Mouse (Mus musculus): ENCODE measurements around the gene Filip1. TPM values are rescaled to one million over a fixed set of nuclear protein-coding genes. Genes with fewer than 3 reads are reported as not detected.

Filip1 gene
- total RNA-seq, 2 experiments from 2014 or later = 84.8 to 101 TPM

DNA sequence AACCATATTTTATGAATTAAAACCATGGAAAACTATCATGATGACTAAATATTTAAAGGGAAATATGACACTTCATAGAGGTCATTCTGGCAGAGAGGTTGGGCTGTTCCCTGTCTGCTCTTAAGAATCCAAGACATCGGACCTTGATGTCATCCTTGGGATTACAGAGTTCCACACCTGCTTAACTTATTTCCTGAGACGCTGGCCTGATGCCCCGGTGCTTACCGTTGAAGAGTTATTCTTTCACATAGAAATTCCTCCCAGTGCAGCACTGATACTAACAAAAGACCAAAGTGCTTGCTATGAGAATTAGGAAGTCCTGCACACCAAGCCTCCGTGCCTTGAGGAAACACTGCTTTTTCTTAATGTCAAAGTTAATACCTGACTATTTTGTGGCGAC, 62.6 kb downstream of the Filip1 start:
- no peak for DNase-seq (ENCODE audit: low spot score)

DNA sequence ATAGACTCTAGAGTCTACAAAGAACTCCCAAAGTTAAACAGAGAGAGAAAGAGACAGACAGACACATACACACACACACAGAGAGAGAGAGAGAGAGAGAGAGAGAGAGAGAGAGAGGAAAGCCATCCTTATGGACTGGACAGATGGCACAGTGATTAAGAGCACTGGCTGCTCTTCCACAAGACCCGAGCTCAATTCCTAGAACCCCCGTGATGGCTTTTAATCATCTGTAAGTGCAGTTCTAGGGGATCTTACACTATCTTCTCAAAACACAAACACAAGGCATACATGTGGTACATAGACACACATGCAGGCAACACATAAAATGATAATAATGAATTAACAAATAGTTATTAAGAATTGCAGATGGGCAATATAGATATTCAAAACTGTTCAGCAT, 64.3 kb downstream of the Filip1 start:
- DNase-seq (ENCODE audit: low spot score) = no peak

DNA sequence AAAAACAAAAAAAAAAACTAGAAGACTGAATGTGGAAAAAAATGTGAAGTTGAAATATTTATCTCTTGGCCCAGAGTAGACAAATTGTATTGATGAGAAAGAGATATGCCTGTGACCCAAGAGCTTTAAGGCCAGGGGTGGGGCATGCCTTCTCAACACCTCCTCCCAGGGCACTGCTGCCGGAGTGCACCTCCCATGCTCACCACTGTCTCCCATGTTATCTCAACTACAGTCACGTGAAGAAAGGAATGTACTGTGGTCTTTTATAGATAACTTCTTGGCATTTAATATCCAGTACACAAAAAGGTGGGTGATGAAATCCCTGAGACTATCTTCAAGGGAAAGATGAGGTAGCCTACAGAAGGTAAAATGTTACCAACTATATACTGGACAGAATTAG, 64.7 kb downstream of the Filip1 start:
- DNase-seq (ENCODE audit: low spot score) = no peak

DNA sequence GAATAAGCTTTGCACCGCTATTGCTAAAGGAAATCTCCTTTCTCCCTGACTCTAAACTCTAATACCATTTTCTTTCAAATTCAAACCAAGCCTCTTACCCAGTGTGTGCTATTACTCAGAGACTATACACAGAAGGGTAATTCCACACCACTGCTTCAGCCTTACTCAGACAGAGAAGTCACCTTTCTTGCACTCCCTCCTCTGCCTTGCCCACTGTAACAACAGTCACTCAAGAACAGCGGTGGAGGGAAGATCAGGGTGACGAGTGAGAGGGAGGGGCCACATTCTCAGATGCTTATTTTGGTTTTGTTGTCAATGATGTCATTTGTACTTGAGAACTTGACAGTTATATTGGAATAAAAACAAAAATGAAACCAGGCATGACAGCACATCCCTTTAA, 65.2 kb downstream of the Filip1 start:
- DNase-seq (ENCODE audit: low spot score) = no peak

DNA sequence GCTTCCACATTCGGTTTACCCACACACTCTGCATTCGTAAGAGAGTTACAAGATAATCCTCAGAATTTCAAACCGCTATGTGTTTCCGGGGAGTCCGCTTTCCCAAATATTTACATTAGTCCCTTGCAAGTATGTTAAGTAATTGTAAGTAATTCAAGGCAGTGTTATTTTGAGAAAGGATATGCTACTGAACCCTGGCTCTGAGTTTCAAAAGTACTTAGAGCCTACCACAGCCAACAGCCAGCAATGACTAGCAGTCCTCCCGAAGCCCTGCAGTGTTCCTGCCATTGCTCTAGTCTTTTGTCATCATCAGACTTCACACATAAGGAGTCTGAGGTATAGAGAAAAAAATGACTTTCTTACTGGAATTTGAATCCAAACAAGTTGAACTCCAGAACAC, 67.8 kb downstream of the Filip1 start:
- DNase-seq (ENCODE audit: low spot score) = no peak

DNA sequence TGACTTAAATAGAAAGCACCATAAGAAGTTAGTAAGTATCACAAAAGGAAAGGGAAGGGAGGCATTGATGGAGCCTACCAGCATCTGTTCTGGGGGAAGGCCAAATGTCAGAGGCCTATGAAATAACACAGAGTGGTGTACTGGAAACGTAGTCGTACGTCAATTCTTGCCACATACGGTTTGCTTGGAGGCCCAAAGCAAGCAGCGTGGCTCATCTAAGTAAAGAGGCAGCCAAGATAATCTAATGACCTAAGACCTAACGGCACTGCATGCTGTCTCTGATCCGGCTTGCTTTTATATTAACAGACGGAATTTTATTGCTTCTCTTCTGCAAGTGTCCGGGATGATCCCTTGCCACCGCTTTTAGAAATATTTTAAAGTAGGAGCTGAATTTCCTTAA, 68.7 kb downstream of the Filip1 start:
- no peak for DNase-seq (ENCODE audit: low spot score)

DNA sequence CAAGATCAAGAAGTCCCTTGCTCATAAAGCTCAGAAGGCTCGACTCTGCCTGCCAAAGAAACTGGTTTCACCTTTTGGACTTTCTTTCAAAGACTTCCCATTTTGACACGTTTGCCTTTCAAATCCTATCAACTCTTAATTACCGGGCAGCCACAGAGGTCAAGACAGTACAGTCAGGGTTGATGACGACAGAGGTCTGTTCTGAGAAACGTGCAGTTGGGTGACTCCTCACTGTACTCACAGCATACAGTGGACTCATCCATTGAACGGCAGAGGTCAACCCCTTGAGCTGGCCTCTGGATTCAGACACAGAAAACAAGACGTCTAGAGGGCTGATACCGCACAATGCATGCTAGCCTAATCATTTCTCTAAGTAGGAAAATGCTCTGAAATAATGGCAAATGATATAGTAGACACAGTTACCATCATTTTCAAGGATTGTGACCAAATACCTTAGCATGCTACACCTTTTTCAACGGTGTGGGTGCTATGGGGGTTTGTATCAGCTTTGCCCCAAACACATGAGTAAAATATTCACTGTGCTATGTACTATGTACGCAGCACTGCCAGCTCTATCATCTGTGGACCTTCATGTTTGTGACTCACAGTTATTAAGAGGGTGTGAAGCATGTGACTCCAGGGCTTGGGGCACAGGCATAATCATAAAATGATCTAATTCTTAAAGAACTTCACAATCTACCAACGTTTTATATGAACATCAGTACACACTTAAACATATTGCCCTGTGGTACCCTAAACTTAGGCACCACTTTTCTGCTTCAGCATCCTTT, 74.0 kb downstream of the Filip1 start:
- no peak for DNase-seq (ENCODE audit: low spot score)

DNA sequence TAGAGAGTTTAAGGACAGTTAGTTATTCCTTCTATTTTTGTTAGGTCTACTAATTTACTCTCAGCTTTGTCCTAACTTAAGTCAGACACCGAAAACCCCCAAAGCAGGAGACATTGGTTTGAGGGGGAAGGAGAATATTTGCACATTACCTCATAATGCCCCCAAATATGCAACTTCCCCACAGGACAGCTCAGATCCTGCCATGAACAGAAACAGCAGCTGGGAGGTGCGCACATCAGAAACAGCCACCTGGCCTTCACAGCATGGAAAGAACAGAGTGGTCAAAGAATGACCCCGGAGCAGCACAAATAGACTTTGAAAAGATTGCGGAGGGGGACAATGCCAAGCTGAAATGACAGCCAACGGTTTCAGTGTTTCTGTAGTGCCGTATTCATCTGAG, 75.1 kb downstream of the Filip1 start:
- peak; percentile 39 for DNase-seq (ENCODE audit: low spot score)

DNA sequence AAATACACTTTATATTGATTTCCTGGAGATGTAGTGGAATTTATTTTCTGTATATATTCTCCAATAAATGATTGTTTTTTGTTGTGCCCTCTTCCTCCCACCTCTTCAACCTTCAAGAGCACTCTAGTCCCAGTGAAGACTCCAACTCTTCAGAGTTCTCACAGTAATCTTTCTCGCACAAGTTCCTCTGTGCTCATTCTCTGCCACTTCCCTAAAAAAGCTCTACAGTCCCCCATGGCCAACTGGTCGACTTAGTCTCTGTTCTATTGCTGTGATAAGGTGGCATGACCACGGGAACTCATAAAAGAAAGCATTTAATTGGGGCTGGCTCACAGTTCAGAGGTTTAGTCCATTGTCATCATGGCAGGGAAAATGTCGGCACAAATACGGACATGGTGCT, 80.1 kb downstream of the Filip1 start:
- no peak for DNase-seq (ENCODE audit: low spot score)

DNA sequence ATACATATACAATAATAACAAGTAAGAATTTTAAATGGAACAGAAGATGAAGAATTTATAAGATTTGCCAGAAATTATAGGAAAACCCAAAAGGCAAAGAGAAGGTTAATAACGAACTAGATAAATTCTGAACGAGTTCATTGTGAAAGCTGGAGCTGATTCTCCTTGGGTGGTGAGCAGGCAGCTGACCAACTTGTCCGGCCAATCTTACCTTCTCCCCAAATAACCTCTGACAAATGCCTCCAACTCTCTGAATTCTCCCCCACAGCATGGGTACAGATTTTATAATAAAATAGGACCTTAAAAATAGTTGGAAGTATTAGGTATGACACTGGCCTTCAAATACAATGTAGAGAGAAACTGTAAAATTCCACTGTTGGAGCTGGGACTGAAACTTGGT, 84.6 kb downstream of the Filip1 start:
- DNase-seq (ENCODE audit: low spot score) = no peak

DNA sequence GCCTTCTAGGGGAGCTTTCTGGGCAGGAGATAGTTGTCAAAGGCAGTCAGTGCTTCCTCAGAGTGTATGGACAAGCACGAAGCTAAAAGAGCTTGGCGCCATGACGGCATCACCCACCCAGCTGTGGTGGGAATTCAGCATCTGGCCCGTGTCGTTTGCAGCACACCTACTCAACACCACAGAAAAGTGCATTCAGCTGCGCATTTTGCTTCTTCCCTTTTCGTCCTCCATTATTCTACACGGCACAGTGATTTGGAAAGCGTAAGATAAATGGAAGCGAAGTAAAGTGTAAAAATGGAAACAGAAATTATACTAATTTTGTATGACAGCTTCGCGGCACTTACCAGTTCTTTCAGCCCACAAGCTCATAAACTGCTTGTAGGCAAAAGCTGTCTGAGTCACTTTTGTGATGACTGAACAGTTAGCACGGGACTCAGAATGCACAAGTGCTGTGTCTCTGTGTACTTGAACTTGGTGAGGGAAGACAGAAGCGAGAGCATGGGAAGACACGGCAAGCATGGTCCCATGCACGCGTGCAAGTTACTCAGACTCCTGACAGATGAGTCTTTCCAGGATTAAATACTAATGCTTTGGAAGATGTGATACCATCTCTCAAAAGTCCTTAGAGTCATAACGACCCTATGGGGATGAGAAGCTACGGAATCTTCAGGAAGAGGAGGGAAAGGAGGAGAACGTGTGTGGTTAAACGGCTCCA, 85.3 kb downstream of the Filip1 start:
- DNase-seq (ENCODE audit: low spot score) = no peak

DNA sequence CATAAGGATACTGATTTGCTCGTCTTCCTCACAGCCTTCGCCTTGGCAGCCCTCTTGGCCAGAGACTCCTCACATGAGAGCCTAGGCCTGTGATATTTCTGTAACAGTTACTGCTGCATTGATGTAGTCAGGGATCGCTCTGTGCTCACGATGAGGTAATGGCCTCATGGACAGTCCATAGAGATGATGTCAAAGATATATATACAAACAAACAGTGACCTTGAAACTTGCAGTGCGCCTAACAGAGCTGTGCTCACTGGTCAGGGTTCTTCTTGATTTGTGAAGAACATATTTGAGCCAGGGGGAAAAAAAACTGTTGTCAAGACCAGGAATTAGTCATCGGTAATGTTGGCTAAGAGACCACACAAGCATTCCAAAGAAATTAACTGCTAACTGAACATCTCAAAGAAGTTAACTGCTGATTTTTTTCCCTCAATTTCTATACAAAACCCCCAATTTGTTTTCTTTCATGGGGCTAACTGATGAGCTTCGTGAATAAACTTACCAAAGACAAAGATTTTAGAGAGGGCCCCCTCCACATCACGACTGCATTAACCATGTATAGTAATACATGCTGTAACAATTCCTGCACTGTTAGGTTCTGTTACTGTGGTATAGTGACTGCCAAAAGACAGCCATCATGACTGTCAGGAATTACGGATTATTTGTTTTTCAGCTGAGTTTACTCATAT, 86.0 kb downstream of the Filip1 start:
- DNase-seq (ENCODE audit: low spot score) = peak; percentile 68

DNA sequence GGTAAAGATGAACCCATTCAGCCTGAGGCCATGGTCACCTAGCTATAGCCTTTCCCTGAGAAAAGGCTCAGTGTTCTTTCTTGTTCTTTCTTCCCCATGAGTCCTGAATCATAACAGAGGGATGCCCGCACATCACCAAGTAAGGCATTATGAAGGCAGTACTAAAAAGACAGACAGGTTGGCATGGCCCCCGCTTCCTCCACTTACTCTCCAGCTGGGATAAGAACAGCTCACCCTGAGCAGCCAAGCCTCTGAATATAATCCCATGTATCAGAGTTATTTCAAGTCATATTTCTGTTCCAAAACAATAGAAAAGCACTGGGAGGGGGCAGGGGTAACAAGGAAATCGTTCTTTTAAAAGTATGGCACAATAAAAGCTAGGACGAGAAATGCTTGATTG, 86.7 kb downstream of the Filip1 start:
- no peak for DNase-seq (ENCODE audit: low spot score)

DNA sequence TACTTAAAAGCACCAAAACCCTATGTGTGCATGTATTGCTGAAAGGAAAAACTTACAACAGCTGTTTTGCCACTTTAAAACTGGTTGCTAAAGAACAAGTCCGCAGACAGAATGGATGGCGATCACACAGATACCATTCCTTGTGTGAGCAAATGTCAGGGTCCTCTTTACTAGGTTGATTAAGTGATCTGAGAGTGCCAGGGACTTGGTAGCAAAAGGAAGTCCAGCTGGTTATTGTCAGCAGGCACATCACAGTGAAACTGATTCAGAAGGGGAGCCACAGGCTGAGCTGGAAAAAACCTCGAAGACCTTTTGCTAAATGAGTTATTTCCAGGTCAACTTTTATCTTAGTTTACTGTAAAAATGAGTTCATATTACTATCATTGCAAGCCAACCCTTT, 89.4 kb downstream of the Filip1 start:
- DNase-seq (ENCODE audit: low spot score) = no peak

DNA sequence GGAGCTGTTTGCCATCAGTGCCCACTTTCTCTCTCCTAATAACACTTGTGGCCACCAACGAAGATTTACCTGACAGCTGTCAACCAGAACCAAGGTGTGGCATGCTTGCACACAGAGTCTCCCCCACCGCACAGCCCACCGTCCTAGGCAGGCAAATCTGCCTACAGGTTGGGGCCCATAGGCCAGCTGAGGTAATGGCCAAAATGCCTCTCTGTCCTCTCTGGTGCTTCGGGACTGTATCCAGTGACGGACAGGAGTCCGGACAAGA, 90.2 kb downstream of the Filip1 start:
- DNase-seq (ENCODE audit: low spot score) = no peak

DNA sequence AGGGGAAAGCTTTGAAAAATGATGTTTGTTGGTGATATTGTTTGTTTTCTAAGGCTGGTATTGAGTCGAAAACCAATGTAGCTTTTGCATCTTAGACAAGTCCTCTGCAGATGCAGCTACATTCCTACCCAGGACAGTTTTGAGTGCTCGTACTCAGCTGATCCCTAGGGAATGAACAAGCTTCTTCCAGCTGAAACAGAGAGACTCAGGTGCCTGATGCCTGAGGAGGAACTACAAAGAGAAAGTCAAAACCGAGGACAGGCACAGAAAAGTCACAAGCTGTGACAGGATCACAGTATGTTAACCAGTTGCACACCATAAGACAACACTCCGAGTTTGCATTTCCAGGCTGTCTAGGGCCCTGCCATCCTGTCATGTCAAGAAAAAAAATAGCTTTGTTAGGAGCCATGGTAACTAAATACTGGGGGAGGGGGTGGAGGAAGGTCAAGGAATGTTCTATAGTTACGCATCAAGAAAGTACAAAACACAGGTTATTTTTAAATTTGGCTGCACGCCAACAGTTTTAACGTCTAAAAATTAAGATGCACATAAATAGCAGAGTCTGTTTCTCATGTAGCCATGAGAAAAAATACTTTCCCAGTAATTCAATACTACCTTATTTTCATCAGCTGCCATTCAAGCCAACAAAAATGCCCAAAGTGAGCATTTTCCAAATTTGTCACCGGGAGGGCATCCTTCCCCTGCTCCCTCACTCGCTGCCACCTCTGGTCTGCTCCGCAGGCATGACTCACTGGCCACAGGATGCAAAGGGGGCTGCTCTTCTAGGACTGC, 90.8 kb downstream of the Filip1 start:
- peak; percentile 40 for DNase-seq (ENCODE audit: low spot score)

DNA sequence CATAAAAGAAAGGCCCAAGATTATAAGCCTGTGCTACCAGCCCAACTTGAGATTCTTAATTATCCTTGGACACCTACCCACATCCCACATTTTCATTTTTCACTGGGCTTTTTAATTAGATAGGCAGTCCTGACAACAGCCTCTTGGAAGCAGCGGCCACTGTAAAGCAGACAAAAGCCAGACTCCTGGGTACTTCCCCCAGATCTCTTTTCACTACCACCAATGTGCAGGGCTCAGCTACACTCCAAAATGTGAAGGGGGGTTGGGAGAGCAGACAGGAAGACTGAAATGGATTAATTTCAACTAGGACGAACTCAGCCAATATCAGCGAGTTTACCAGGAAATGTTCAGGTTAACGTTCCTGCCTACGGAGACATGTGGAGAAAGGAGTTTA, 92.1 kb downstream of the Filip1 start:
- DNase-seq (ENCODE audit: low spot score) = no peak

DNA sequence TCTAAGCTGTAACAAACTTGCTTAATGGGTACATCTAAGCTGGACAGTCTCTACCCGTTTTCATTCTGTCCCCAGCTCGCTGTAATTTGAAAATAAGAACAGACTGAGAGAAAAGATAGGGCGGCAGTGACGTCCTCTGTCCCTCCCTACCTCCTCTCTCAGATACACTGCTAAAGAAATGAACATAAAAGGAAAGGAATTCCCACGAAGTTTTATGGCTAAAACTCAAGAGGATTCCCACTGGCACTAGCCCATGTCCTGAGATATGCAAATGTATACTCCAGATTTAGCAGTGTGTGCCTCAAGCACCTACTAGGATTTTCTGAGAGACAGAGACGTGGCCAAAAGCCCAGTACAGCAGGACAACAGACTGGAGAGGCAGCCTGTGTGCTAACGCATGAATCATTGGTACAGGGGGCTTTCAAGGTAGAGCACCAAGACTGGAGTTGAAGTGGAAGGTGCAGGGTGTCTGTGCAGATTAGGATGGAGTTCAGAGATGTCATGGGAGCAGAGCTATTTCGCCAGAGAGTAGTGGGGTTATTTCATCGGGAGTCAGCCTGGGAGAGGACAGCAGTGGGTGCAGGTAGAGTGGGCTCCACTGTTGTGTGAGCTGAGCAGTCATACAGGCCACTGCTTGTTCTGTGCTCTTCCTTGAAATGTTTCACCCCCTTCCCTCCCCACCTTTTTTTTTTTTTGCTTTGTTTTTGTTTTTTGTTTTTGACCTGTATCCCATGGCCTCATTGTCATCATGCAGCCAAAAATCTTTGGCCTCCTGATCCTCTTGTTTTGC, 92.7 kb downstream of the Filip1 start:
- DNase-seq (ENCODE audit: low spot score) = no peak

DNA sequence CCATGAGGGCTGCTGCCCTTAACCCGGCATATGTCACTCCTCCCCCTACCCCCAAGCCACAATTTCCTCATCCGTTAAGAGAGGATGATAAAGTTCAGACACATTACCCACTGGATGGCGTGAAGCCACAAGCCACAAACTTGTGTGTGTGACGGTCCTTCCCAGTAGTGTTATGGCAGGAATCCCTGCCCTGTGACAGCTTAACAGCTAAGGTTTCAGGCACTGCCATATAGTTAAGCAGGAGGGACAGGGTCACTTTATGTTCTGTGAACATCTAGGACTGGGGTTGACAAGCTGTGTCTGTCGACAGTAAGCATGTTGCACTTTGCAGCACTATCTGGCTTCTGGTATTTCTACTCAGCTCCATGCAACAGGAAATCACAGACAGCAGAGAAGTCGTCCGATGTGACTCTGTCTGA, 93.3 kb downstream of the Filip1 start:
- peak; percentile 56 for DNase-seq (ENCODE audit: low spot score)

DNA sequence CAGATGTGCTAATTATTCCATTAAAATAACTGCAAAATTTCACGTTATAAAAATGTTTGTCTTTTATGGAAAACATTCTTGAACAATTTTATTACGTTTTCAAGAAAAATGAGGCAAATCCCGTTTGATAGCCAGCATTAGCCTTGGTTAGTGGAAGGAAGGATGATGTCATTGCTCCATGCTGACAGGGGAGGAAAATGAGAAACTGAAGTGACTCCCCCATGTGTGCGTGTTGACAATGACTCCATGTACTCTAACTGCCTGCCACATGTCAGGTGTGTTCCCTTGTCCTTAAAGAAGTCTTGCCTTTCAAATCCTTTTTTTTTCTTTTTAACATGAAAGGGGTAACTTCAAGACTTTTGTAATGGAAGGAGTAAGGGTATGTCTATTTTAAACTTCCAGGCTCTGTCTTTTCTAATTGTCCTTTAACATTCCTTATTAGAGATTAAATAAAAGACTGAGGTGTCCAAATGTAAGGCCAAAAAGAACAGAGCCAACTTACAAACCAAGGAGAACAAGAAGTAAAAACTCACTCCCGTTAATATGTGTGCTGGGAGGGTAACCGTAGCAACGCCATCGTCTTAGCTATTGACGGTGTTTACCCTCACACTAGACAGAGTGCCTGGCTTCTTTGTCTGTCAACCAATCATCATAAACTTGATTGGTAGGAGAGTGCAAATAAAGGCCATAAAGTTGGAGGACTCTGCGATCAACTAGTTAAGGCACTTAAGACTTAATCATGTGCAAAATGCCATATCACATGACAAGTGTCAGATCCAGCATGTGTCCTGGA, 94.1 kb downstream of the Filip1 start:
- DNase-seq (ENCODE audit: low spot score) = no peak

Data from gastrocnemius, adult 18-20 months (tissue).